Mouse (Mus musculus): ENCODE results near the gene Tap2. TPM values are rescaled to one million over a fixed set of nuclear protein-coding genes. Genes with fewer than 3 reads are reported as not detected.

The Tap2 gene
- total and polyA plus RNA-seq, 3 experiments, result 54.8 to 121 (median 110) TPM

DNA sequence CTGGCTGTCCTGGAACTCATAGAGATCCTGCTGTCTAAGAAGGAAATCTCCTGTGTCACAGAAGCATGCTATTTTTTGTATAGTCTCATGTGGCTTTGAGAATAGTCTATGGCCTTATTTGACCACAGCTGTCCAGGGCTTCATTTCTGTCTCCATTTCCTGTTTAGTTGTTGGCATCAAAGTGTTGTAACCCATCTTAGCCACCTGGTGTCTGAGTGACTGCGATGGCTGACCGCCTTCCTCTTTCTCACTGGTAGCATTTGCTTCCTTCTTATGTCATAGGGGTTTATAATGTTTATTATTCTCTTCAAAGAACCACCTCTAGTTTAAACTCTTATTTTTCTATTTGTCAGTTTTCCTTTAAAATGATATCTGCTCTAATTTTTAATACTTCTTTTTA is 45.4 kb downstream of the Tap2 start:
- Histone ChIP-seq H3K27me3 (replicated peaks) (no peaks in the 10 kb centered on the region), H3K27ac (ENCODE audit: insufficient read depth, low read depth) (no peak overlapping the region), H3K4me2 (ENCODE audit: insufficient read depth, low read depth, poor library complexity, severe bottlenecking) (no peak overlapping the region), H3K9ac (ENCODE audit: insufficient read depth, low read depth) (no peak overlapping the region), H3K79me2 (replicated peaks; ENCODE audit: control insufficient read depth, extremely low read depth, insufficient read depth, poor library complexity, severe bottlenecking) (no peaks in the 10 kb centered on the region), H3K4me3 (replicated peaks in 1 of 3; ENCODE audit: low read depth in 2 of 3, low read length in 2 of 3, poor library complexity in 1 of 3) (no peak overlapping the region), H3K9me3 (replicated peaks; ENCODE audit: low read length) (no peaks in the 10 kb centered on the region), H3K4me1 (ENCODE audit: control insufficient read depth in 1 of 2, insufficient read depth in 2 of 2) (peaks cover 0 to 23% of the 10 kb centered on the region in 2 experiments; a peak in 2 of 4 replicates), H3K36me3 (replicated peaks in 1 of 2; ENCODE audit: control insufficient read depth in 1 of 2, insufficient read depth in 1 of 2, low read length in 1 of 2) (peaks cover 0 to 15% of the 10 kb centered on the region in 2 experiments)
- in situ Hi-C loops (cut with MboI; ENCODE audit: low pct_ligation_motif_present, low pct_unique_long_range_greater_than_20kb, low sequenced_read_pairs) (loop anchor here (5.0 to 10.0 kb wide), 3 partner anchors 99 to 306 kb away; no protein-coding TSS in a partner anchor), dilution Hi-C loops (cut with MboI; ENCODE audit: extremely low pct_ligation_motif_present, extremely low pct_unique_long_range_greater_than_20kb, low sequenced_read_pairs) (no loop called here)
- TF ChIP-seq MXI1 (IDR thresholded peaks at IDR 0.05; ENCODE audit: low read depth, low read length) (no peak), ELF1 (IDR thresholded peaks at IDR 0.05; ENCODE audit: low read depth, low read length) (peak; percentile 54; the same call in 1 of the 2 replicates), TCF12 (IDR thresholded peaks at IDR 0.05; ENCODE audit: low read depth, low read length) (0 out of 2 replicates have a peak, but pooled peaks have one; percentile 13), SMC3 (IDR thresholded peaks at IDR 0.05; ENCODE audit: low read depth, low read length) (peak; percentile 40), CTCF (conservative IDR thresholded peaks at IDR 0.05 in 1 of 2, IDR thresholded peaks at IDR 0.05 in 1 of 2; ENCODE audit: low read depth in 2 of 2, low read length in 2 of 2) (peak in 1 of 2 experiments; percentile 45; a peak in 2 of 4 replicates), KAT2A (IDR thresholded peaks at IDR 0.05; ENCODE audit: insufficient replicate concordance, low read length) (no peak), RAD21 (IDR thresholded peaks at IDR 0.05; ENCODE audit: low read depth, low read length) (peak; percentile 10)
- no peak for DNase-seq (ENCODE audit: extremely low read depth)

DNA sequence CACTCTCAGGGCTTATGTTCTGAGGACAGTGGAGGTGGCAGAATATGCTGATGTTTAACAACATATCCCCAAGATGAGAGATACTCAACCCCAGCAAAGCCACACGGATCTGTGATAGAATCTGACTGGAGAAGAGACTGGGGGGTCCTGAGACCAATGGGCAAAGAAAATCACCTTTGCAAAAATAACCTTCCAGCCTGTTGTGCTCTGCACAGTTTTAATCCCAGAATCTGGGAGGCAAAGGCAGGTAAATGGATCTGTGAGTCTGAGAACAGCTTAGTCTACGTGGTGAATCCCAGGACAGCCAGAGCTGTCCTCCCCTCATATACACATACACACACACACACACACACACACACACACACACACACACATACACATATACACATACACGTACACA is 46.0 kb downstream of the Tap2 start:
- H3K9ac ChIP-seq (ENCODE audit: insufficient read depth, low read depth), result no peak overlapping the region
- H3K4me2 ChIP-seq (ENCODE audit: insufficient read depth, low read depth, poor library complexity, severe bottlenecking), result no peak overlapping the region
- no peak overlapping the region for H3K4me3 ChIP-seq (replicated peaks in 1 of 3; ENCODE audit: low read depth in 2 of 3, low read length in 2 of 3, poor library complexity in 1 of 3)
- H3K27me3 ChIP-seq (replicated peaks), result no peaks in the 10 kb centered on the region
- peaks cover 0 to 9% of the 10 kb centered on the region in 2 experiments for H3K36me3 ChIP-seq (replicated peaks in 1 of 2; ENCODE audit: control insufficient read depth in 1 of 2, insufficient read depth in 1 of 2, low read length in 1 of 2)
- dilution Hi-C loops (cut with MboI; ENCODE audit: extremely low pct_ligation_motif_present, extremely low pct_unique_long_range_greater_than_20kb, low sequenced_read_pairs), result no loop called here
- no peak overlapping the region for H3K27ac ChIP-seq (ENCODE audit: insufficient read depth, low read depth)
- in situ Hi-C loops (cut with MboI; ENCODE audit: low pct_ligation_motif_present, low pct_unique_long_range_greater_than_20kb, low sequenced_read_pairs), result loop anchor here (5.0 to 10.0 kb wide), 3 partner anchors 98 to 305 kb away; no protein-coding TSS in a partner anchor
- H3K79me2 ChIP-seq (replicated peaks; ENCODE audit: control insufficient read depth, extremely low read depth, insufficient read depth, poor library complexity, severe bottlenecking), result no peaks in the 10 kb centered on the region
- TF ChIP-seq CHD2 (IDR thresholded peaks at IDR 0.05; ENCODE audit: low read length), result no peak
- no peak for TF ChIP-seq SMC3 (IDR thresholded peaks at IDR 0.05; ENCODE audit: low read depth, low read length)
- no peak for TF ChIP-seq BHLHE40 (IDR thresholded peaks at IDR 0.05; ENCODE audit: low read depth, low read length)
- no peak for TF ChIP-seq KAT2A (IDR thresholded peaks at IDR 0.05; ENCODE audit: insufficient replicate concordance, low read length)
- TF ChIP-seq CTCF (conservative IDR thresholded peaks at IDR 0.05 in 1 of 2, IDR thresholded peaks at IDR 0.05 in 1 of 2; ENCODE audit: low read depth in 2 of 2, low read length in 2 of 2), result no peak
- TF ChIP-seq NRF1 (IDR thresholded peaks at IDR 0.05; ENCODE audit: low read depth, low read length), result no peak
- TF ChIP-seq ETS1 (conservative IDR thresholded peaks at IDR 0.05; ENCODE audit: low read depth, low read length), result no peak
- no peak for TF ChIP-seq RCOR1 (conservative IDR thresholded peaks at IDR 0.05; ENCODE audit: low read depth, low read length)
- no peak for TF ChIP-seq E2F4 (IDR thresholded peaks at IDR 0.05; ENCODE audit: insufficient replicate concordance, low read depth, low read length)
- no peak for DNase-seq (ENCODE audit: extremely low read depth)
- H3K4me1 ChIP-seq (ENCODE audit: control insufficient read depth in 1 of 2, insufficient read depth in 2 of 2), result peaks cover 0 to 27% of the 10 kb centered on the region in 2 experiments; a peak in 2 of 4 replicates
- no peaks in the 10 kb centered on the region for H3K9me3 ChIP-seq (replicated peaks; ENCODE audit: low read length)

Measured in CH12.LX (cell line).